Mouse (Mus musculus) c-Kit-positive CD71-positive TER-119-positive erythroid progenitor cells, embryonic 14.5 days (primary cell): ENCODE results near the gene Hsf5.

Experiments
- DNase-seq: peaks from one replicate; pipeline ENCODE4 v3.0.0-alpha.2; 2013; ENCODE audit warnings: low spot score

The Hsf5 gene

GRCm38 (mm10) chr11:87590841-87591525 lies 26.0 kb upstream of the Hsf5 start:
- peak; percentile 34 for DNase-seq

- peak; percentile 98 for DNase-seq
These were observed 25.2 kb upstream of the Hsf5 start, which contains the start of gene Mtmr4 for GRCm38 (mm10) chr11:87591526-87592353. Gene Mtmr4 (plus strand): TSS chr11:87592162.

DNA sequence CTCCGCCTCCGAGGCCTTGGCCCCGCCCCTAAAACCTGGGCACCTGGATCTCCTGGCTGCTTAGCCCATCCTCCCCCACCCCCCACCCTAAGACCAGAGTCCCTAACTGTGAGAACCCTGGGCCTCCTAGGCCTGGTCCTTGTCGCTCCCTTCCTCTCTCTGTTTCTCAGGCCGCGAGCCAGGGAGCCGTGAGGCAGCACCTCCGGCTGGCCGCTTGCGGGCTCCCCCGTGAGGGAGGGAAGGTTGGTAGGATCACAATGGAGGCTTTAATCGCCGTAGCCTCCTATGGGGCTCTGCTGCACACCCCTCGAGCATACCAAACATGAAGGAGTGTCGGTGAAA lies 24.6 kb upstream of the Hsf5 start:
- DNase-seq = no peak

DNA sequence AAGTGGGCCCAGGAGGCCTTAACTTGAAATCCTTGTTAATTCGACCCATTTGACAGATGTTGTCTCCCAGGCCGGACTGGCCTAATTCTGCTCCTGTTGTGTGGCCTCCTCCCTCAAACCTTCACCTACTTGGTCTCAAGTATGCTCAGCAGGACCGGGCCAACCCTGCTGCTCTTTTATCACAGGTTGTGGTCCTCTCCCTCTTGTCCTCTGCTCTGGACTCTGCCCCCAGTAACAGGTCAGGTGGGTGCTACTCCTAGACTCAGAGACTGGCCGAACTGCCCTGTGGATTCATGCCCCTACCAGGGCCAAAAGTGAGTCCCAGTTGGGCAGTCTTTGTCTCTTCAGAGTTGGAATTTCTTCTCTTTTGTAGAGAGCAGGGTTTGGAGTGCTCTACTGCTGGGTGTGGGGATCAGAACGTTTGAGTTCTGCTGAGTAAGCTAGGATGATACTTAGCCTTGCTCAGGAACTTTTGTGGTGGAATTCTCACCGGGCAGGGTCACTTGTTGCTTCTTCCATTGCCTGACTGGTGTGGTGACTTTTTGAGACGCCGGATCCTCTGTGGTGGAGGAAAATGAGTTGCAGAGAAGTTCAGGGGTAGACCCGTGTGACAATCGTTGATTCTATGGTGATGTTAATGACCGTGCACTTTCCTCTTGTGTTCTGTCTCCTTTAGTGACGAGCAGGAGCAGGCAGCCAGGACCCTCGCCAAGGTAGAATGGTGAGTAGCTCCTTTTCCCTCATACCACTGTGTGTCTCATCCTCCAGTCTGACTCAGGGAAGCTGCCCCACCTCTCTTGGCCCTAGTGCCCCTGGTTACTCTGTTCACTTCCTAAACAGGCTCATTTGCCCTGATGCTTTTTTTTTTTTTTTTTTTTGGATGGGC lies 24.0 kb upstream of the Hsf5 start:
- no peak for DNase-seq

DNA sequence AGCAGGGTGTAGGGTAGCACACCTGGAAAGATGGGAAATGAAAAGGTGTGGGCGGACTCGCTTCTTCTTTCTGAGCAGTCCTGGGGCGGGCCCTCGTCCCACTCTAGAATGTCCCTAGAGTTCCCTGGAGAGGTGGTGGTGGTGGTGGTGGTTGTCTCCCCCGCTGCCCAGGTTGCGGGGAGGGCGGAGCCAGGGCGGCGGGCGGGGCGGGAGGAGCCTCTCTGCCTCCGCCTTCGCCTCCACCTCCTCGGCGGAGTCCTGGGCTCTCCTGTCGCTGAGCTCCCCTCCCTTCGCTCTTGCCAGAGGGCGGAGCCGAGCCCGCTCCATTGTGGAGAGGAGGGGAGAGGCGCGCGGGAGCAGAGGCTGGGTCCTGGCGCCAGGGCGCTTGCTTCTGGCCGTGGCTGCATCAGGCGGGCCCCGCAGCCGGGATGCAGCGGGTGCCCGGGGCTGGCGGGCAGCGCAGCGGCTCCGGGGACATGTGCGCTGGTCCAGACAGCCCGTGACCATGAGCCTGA lies 21.6 kb upstream of the Hsf5 start:
- DNase-seq = peak; percentile 84

DNA sequence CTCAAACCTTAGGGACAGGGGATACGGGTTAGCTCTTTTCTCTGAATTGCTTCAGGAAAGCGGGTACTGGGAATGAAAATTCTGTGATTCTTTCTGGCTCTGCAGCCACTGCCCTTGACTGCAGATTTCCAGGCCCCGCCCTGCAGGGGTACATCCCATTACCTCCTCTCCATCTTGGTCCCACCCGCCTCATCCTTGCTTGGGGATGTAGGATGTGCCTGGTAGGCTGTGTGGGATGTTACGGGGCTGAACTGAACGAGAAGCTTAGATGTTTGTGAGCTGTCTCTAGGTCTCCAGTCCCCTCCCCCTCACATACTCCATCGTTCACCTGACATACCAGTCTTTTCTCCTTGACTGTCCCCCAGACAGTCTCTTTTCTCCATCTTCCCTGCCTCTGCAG lies 21.0 kb upstream of the Hsf5 start:
- DNase-seq = no peak

DNA sequence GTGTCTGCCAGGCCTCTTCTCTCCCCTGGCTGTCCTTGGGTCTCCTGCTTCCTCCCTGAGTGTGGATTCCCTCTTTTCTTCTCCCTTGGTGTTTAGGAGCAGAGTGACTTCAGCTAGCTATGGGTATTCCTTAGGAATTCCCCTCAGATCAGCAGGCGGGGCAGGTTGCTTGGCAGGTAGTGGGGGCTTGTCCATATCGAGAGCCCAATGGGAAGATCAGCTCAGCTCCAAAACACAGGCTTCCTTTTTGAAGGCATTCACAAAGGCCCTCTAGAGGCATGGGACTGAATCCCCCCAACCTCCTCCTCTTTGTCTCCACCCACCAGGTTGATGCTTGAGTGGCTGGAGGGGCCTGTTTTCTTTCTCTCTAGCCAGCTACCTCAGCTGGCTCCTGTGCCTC lies 20.5 kb upstream of the Hsf5 start:
- DNase-seq = no peak

DNA sequence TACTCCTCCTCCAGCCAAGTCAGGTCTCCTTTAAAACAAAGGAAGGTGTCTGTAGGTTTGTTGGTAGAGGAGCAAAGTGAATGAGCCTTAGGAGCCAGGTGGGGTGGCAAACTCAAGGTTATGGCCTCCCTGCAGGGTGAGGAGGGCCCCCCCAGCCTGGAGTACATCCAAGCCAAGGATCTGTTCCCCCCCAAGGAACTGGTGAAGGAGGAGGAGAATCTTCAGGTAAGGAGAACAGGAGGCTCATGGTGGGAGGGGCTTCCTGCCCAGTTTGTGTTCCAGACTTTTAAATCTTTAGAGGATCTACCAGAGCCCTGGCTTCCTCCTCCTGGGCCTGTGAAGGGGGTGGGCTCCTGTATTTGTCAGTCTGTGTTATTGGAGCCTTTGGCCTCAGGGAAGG lies 19.9 kb upstream of the Hsf5 start:
- DNase-seq = no peak

- no peak for DNase-seq
These were observed 17.4 kb upstream of the Hsf5 start for GRCm38 (mm10) chr11:87599395-87600089.

GRCm38 (mm10) chr11:87600322-87600853 lies 16.6 kb upstream of the Hsf5 start:
- no peak for DNase-seq

- no peak for DNase-seq
These were observed 14.7 kb upstream of the Hsf5 start for GRCm38 (mm10) chr11:87602234-87602633.

DNA sequence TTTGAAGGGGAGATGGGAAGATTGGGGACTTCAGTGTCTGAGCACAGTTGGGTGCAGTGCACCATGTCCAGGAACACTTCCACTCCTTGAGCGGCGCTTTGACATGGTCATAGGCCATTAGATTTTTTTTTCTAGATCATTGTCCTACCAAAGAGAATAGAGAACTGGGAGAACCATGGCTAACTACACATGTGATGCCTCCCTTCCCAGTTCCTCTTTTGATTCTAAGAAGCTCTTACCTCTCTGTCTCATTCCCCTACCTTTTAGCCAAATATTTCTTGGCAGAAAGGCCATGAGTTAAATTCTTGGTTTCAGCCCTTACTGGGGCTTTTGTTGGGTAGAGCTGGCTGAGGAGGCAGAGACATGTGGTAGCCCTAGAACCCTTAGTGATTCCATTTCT lies 13.4 kb upstream of the Hsf5 start:
- DNase-seq = no peak

GRCm38 (mm10) chr11:87609264-87609663 lies 7.7 kb upstream of the Hsf5 start:
- DNase-seq = no peak

DNA sequence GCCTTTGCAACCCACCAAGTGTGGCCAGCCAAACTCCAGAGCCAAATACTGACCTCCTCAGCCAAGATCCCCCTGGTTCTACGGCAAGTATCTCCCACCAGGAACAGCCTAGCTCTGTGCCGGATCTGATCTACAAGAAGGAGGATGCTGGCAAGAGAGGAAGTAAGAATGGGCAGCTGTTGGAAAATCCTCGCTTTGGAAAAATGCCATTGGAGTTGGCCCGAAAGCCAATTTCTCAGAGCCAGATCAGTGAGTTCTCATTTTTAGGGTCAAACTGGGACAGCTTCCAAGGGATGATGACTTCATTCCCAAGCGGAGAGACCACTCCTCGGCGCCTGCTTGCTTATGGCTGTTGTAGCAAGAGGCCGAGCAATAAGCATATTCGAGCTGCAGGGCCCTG lies 5.4 kb upstream of the Hsf5 start:
- no peak for DNase-seq

- no peak for DNase-seq
These were observed 3.0 kb upstream of the Hsf5 start for GRCm38 (mm10) chr11:87613972-87614371.

DNA sequence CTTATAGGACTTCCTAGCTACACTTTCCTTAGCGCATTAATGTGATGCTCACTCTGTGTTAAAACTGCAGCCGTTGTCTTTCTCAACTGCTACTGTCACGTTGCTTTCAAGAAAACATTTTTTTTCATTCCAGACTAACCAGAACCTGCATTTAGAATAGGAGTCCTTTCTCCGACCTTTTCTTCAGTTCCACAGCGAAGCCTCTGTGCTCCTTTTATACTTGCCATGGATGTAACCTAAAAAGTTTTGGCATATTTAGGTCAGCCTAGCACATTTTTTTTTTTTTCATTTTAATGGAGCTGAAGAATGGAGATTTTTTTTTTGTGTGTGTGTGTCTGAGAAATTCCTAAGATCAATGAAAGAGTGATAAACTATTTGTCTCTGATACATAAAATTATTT lies 1.4 kb upstream of the Hsf5 start:
- no peak for DNase-seq

DNA sequence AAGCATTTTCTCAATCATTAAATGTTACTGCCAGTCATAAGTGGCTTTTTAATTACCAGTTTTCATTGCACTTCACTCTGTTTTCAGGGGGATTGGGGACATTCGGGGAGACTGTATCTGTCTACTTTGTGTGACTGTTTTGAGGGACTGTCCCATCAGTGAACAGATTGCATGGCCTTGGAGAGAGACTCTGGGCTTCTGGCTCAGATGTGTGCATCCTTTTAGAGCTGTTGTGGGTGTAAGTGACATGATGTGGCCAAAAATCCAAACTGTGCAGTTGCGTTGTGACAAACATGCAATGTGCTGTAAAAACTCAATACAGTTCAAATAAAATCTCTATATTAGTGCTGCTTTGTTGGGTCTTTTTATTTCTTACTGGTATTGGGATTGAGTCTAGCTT lies 1.0 kb upstream of the Hsf5 start:
- no peak for DNase-seq

DNA sequence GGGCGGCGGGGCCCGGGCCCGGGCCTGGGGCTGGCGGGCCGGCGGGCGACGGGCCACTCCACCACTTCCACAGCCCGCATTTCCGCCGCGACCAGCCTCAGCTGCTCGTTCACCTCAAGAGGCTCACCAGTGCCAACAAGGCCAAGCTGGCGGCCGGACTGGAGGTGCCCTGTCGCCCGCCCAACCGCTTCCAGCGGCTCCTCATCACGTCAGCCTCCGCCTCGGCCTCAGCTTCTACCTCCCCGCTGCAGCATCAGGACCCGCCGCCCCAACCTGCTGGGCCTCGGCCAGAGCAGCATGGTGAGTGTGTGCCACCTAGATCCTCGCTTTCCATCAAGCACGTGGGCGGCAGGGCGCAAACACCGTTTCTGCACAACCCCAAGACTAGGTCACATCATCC lies 642 bp downstream of the Hsf5 start:
- no peak for DNase-seq

DNA sequence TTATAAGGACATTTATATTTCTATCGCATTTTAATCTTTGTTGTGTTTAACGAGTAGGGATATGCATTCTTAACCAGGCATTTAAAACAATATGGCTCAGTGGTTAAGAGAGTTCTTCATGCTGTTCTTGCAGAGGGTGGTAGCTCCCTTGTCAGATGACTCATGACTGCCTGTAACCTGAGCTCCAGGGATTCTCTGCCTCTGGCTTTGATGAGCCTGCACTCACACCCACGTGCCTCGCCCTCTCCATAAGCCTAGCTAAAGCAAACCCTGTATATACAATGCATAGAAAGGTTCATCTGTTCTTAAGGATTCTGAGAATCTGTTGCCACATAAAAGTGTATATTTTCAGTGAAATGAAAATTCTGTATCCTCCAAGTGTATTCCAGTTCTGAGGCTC lies 6.2 kb downstream of the Hsf5 start:
- DNase-seq = no peak

GRCm38 (mm10) chr11:87629859-87630258 lies 12.9 kb downstream of the Hsf5 start:
- peak; percentile 37 for DNase-seq

DNA sequence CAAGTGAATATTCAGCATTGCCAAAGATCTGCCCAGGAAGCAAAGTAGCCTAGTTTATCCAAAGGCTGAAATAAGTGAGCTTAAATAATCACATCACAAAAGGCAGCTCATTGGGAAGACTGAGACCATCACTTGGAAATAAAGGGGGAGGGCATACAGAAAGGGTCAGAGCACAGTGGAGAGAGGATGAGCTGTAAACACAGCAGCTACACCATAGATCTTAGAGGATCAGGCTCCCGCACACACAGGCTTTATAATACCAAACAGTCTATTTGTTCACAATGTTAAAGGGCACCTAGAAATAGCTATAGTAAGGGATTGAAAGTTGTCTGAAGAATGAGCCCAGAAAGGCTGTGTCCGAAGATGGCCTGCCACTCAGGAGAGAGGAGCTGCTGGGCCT lies 21.8 kb downstream of the Hsf5 start:
- peak; percentile 16 for DNase-seq

DNA sequence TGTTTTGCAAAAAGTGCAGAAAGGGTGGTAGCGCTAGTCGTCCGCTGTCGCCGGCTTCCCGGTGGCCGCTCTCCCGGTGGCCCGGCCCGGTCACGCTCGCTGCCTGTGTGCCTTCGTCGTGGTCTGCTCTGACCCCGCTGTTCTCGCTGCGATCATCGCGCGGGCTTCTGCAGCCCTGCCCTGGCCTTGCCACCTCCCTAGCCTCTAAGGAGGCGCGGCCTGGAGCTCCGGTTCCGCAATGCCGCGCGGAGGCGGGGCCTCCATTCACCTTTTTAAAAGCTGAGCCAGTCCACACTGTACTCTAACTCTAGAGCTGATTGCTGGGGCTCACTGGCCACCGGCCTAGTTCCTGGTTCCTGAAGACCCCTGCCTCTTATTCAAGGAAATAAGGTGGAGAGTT lies 22.2 kb downstream of the Hsf5 start:
- peak; percentile 68 for DNase-seq
